Mouse (Mus musculus) lung, adult 18-20 months (tissue): Measurements from ENCODE around the gene Opa3.

ENCODE experiments used
- DNase-seq, 2 experiments: peaks; one replicate each; pipeline ENCODE4 v3.0.0; 2022; ENCODE audit warnings: mixed read lengths in 2 of 2

The Opa3 gene

GRCm38 (mm10) chr7:19214940-19215339 lies 13.2 kb upstream of the Opa3 start:
- no peak for DNase-seq

- DNase-seq = no peak
These were observed 10.6 kb upstream of the Opa3 start for GRCm38 (mm10) chr7:19217492-19217891.

GRCm38 (mm10) chr7:19217944-19218343 lies 10.2 kb upstream of the Opa3 start:
- DNase-seq = no peak

GRCm38 (mm10) chr7:19220061-19220460 lies 8.1 kb upstream of the Opa3 start:
- no peak for DNase-seq

GRCm38 (mm10) chr7:19222189-19222588 lies 5.9 kb upstream of the Opa3 start:
- DNase-seq = no peak

- no peak for DNase-seq
These were observed 5.3 kb upstream of the Opa3 start for GRCm38 (mm10) chr7:19222875-19223274.

GRCm38 (mm10) chr7:19224933-19225332 lies 3.2 kb upstream of the Opa3 start:
- no peak for DNase-seq

GRCm38 (mm10) chr7:19226817-19227797 lies 1.0 kb upstream of the Opa3 start:
- DNase-seq = peak in 1 of 2 experiments; percentile 36

- no peak for DNase-seq
These were observed 637 bp downstream of the Opa3 start for GRCm38 (mm10) chr7:19228793-19229148.

GRCm38 (mm10) chr7:19229404-19229803 lies 1.3 kb downstream of the Opa3 start:
- DNase-seq = no peak

GRCm38 (mm10) chr7:19230041-19230580 lies 2.0 kb downstream of the Opa3 start:
- DNase-seq = no peak

GRCm38 (mm10) chr7:19230899-19231298 lies 2.8 kb downstream of the Opa3 start:
- no peak for DNase-seq

GRCm38 (mm10) chr7:19231849-19232248 lies 3.7 kb downstream of the Opa3 start:
- no peak for DNase-seq

GRCm38 (mm10) chr7:19234652-19235051 lies 6.5 kb downstream of the Opa3 start:
- DNase-seq = no peak

- DNase-seq = no peak
These were observed 7.0 kb downstream of the Opa3 start for GRCm38 (mm10) chr7:19235092-19235671.

GRCm38 (mm10) chr7:19236411-19236810 lies 8.3 kb downstream of the Opa3 start:
- no peak for DNase-seq

GRCm38 (mm10) chr7:19238344-19238743 lies 10.2 kb downstream of the Opa3 start:
- DNase-seq = peak; percentile 61 to 69

- DNase-seq = peak; percentile 85 to 90
These were observed 11.3 kb downstream of the Opa3 start for GRCm38 (mm10) chr7:19239423-19239822.

- DNase-seq = no peak
These were observed 11.9 kb downstream of the Opa3 start for GRCm38 (mm10) chr7:19239986-19240385.

GRCm38 (mm10) chr7:19240905-19241463 lies 12.8 kb downstream of the Opa3 start:
- DNase-seq = no peak

- no peak for DNase-seq
These were observed 13.9 kb downstream of the Opa3 start for GRCm38 (mm10) chr7:19242005-19242404.

- no peak for DNase-seq
These were observed 15.7 kb downstream of the Opa3 start for GRCm38 (mm10) chr7:19243858-19244257.

GRCm38 (mm10) chr7:19245083-19245482 lies 16.9 kb downstream of the Opa3 start:
- no peak for DNase-seq

GRCm38 (mm10) chr7:19246855-19247254 lies 18.7 kb downstream of the Opa3 start:
- DNase-seq = no peak
